Mouse (Mus musculus) thymus, postnatal 0 days (tissue): ENCODE results near the gene Dand5. TPM values are rescaled to one million over a fixed set of nuclear protein-coding genes. Genes with fewer than 3 reads are reported as not detected.

Source experiments
- DNase-seq: peaks from one replicate; pipeline ENCODE4 v3.0.0-alpha.2; 2015; ENCODE audit warnings: low spot score
- polyA plus RNA-seq: library from polyadenylated mRNA; unstranded; fragments of >200 nt; fragmentation: Nextera tagmentation; extraction: Ambion mirVana; gene quantifications from 2 replicates; pipeline ENCODE4 v1.2.1, GENCODE M21; 2015

The Dand5 gene
- polyA plus RNA-seq = 4.0 and 4.4 TPM in 2 replicates

DNA sequence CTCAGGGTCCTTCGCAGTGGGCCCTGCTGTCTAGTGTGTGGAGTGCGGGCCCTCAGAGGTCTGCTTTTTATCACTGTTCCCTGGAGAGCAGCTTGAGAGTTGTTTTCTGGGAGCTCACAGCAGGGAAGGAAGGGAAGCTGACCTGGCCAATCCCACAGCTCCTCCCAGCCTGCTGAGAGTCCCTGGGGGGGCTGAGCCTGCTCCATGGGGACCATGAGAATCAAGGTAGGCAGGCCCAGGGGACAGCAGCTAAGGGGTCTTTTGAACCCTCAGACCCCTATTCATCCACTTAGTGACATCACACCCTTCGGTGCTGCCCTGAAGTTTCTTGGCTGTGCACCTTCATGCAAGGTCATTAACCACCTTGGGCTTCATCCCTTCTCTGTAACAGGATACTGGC lies at the start of gene Dand5:
Dand5 (minus strand) TSS at position 101 of the 400 bp plus-strand sequence.
- no peak for DNase-seq

GRCm38 (mm10) chr8:84871376-84872308 lies 49.0 kb upstream of the Dand5 start, which contains the start of gene Syce2:
TSS of gene Syce2 (plus strand) at chr8:84872111.
- DNase-seq = peak; percentile 84

DNA sequence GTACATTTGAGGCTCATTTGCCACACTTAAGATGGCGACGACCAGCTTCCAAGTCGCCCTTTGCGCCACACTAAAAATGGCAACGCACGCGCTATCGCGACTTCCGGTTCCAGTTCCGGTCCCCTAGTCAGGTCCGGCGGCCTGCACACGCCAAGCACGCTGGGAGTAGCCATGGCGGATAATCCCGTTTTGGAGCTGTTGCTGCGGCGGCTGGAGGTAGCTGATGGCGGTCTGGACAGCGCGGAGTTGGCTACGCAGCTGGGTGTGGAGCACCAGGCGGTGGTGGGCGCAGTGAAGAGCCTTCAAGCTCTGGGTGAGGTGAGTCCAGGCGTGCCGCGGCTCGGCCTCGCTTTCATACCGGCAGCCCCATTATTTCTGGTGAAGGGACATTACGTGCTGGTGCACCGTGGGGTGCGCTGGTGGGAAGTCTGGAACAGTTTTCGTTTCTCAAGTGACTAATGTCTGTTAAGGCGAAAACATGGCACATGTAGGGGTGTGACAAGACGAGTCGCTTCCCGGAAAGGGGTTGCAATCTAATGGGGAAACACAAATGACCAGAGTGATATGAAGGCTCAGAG lies 34.3 kb upstream of the Dand5 start, which contains the start of gene Farsa:
Farsa (plus strand) TSS at position 126 of the 578 bp plus-strand sequence.
- peak; percentile 91 for DNase-seq

GRCm38 (mm10) chr8:84856434-84856833 lies 33.8 kb upstream of the Dand5 start:
- no peak for DNase-seq

- DNase-seq = peak; percentile 68
Observed at GRCm38 (mm10) chr8:84847684-84848435, 25.2 kb upstream of the Dand5 start.

- peak; percentile 100 for DNase-seq
Observed at GRCm38 (mm10) chr8:84846722-84847572, 24.3 kb upstream of the Dand5 start, which contains the start of gene Calr. TSS of gene Calr (minus strand) at chr8:84846934.

GRCm38 (mm10) chr8:84846094-84846721 lies 23.6 kb upstream of the Dand5 start:
- DNase-seq = peak; percentile 9

- no peak for DNase-seq
Observed at GRCm38 (mm10) chr8:84845355-84846093, 22.9 kb upstream of the Dand5 start.

GRCm38 (mm10) chr8:84844397-84845070 lies 21.9 kb upstream of the Dand5 start:
- no peak for DNase-seq

- DNase-seq = no peak
Observed at GRCm38 (mm10) chr8:84841514-84841913, 18.9 kb upstream of the Dand5 start.

GRCm38 (mm10) chr8:84840248-84840999 lies 17.8 kb upstream of the Dand5 start, which contains the start of gene Rad23a:
TSS of gene Rad23a (minus strand) at chr8:84840665.
- DNase-seq = peak; percentile 95

DNA sequence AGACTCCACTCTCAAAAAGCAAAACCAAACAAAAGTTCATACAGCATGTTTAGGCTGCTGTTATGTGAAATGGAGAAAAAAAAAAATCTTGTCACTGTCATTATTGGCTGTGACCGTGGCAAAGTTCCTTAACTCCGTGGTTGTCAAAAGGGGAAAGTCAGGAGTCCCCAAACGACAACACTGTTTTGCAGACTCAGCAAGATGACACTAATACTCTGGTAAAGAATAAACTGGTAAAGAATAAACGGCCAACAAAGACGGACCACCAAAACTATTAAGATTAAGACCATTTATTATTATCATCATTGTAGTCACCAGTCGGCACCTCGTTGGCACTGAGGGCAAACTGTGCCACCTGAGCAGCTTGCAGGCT lies 17.2 kb upstream of the Dand5 start:
- DNase-seq = no peak

- no peak for DNase-seq
Observed at GRCm38 (mm10) chr8:84839411-84839810, 16.8 kb upstream of the Dand5 start.

DNA sequence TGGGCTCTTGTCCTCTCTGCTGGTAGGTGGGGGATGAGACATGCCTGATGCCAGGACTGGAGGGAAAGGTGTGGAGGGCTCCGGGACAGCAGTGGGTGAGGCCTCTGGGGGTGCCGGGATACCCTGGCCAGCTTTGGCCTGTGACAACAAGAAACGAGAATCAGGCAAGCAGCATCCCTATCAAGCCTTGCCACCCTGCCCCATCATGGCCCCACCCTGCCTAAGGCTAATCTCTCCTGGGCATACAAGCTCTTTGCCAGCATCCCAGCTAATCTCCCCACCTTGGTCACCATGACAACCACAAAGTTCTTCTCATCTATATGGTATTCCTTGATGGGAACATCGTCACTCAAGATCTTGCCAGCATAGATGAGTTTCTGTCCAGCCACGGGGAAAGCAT lies 15.9 kb upstream of the Dand5 start:
- DNase-seq = no peak

DNA sequence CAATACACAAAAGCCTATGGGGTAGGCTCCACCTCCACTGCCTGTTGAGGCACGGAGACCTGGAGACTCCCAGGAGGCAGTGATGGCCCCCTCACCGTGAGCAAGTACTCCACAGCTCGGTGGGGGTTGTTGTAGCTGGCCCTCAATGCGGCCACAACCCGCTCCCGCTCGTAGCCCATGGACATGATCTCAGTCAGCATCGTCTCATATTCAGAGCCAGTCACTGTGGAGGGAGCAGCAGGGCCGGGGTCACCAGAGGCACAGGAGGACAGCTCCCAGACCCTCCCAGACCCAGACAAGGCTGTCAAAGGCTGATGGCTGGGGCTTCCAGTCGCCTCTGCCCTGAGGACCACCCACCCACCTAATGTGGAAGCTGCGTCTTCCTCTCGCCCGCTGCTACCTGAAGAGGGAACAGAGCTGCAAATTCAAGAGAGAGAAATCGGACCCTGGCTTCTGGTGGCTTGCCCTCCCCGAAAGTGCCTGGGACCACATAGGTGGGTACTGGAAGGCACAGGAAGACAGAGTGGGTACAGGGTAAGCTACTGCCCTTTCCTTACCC lies 15.4 kb upstream of the Dand5 start:
- no peak for DNase-seq

DNA sequence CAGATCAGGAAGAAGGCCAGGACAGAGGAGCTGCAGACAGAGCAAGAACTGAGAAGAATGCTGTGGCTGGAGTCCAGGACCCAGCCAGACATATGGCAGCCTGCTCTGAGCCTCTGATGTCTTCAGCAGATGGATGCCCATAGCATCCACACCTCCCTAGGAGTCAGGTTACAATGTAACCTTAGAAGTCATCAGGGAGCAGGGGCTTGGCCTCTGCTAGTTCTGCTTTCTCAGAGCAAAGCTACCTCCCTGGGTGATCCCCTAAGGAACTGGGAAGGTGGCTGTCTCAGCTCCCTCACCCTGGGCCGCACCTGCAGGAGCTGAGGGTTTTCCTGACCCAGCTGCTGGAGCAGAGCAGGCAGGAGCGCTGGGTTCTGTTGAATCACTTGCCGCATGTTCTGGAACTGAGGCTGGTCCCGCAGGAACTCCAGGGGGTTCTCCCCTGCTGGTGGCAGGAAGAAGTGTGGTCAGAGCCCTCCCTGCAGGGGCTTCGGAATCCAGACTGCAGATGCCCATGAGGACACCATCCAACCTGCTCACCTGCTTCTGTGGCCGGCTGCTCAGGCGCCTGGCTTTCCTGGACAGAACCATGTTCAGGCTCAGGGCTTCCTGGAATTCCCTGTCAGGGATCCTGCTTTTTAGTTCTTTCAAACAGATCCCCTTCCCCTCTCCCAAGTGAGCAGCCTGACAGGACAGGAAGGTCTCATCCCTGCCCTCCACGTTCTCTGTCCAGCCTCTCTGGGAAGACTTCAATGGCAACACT lies 14.7 kb upstream of the Dand5 start:
- DNase-seq = no peak
